Mouse (Mus musculus) heart, embryonic 11.5 days (tissue): ENCODE measurements around the gene Galnt3. TPM values are rescaled to one million over a fixed set of nuclear protein-coding genes. Genes with fewer than 3 reads are reported as not detected.

Source experiments
- ATAC-seq: fragments of 200-750 bp; cut with Nextera tagmentation; replicated peaks from 2 replicates; pipeline ENCODE4 v1.8.0; 2017; ENCODE audit warnings: moderate library complexity; ENCODE audit not compliant: insufficient number of reproducible peaks, low FRiP score, low TSS enrichment
- H3K27ac ChIP-seq: fragments of 300-500 bp; sonication (generic); 2 replicates; pipeline ENCODE4 v1.5.1; 2014; ENCODE audit warnings: mild to moderate bottlenecking, low read depth, low read length
- H3K27me3 ChIP-seq: fragments of 300-500 bp; sonication (generic); 2 replicates; pipeline ENCODE4 v1.6.1; 2014; ENCODE audit warnings: mild to moderate bottlenecking, low read length, mixed read lengths; ENCODE audit not compliant: control insufficient read depth, insufficient read depth
- H3K36me3 ChIP-seq: fragments of 300-500 bp; sonication (generic); 2 replicates; pipeline ENCODE4 v1.6.1; 2014; ENCODE audit warnings: mild to moderate bottlenecking, low read length, moderate library complexity, mixed read lengths; ENCODE audit not compliant: control insufficient read depth, insufficient read depth
- H3K4me1 ChIP-seq: fragments of 300-500 bp; sonication (generic); 2 replicates; pipeline ENCODE4 v1.6.1; 2014; ENCODE audit warnings: low read length; ENCODE audit not compliant: control insufficient read depth, insufficient read depth
- H3K4me2 ChIP-seq: fragments of 300-500 bp; sonication (generic); 2 replicates; pipeline ENCODE4 v1.6.1; 2014; ENCODE audit warnings: mild to moderate bottlenecking, moderate library complexity
- H3K4me3 ChIP-seq: fragments of 300-500 bp; sonication (generic); 2 replicates; pipeline ENCODE4 v1.5.1; 2014; ENCODE audit warnings: low read depth, low read length
- H3K9ac ChIP-seq: fragments of 300-500 bp; sonication (generic); 2 replicates; pipeline ENCODE4 v1.6.1; 2014; ENCODE audit warnings: mild to moderate bottlenecking, low read depth, low read length, moderate library complexity
- H3K9me3 ChIP-seq: fragments of 300-500 bp; sonication (generic); replicated peaks from 2 replicates; pipeline ENCODE4 v1.6.1; 2016; ENCODE audit warnings: low read length; ENCODE audit not compliant: control insufficient read depth
- whole genome bisulfite sequencing: fragments of 180-500 bp; shearing (Covaris S2); extraction: QIAGEN DNeasy Blood & Tissue Kit; methylation state at CpG from one replicate; pipeline ENCODE4 v1.1.7; 2014; ENCODE audit not compliant: insufficient replicate concordance; 5-methylcytosine and 5-hydroxymethylcytosine counted together
- polyA plus RNA-seq: library from polyadenylated mRNA; unstranded; fragments of >200 nt; fragmentation: Nextera tagmentation; extraction: Ambion mirVana; gene quantifications from 2 replicates; pipeline ENCODE4 v1.2.1, GENCODE M21; 2014

Galnt3 gene
- 0.34 and 0.49 TPM in 2 replicates for polyA plus RNA-seq

DNA sequence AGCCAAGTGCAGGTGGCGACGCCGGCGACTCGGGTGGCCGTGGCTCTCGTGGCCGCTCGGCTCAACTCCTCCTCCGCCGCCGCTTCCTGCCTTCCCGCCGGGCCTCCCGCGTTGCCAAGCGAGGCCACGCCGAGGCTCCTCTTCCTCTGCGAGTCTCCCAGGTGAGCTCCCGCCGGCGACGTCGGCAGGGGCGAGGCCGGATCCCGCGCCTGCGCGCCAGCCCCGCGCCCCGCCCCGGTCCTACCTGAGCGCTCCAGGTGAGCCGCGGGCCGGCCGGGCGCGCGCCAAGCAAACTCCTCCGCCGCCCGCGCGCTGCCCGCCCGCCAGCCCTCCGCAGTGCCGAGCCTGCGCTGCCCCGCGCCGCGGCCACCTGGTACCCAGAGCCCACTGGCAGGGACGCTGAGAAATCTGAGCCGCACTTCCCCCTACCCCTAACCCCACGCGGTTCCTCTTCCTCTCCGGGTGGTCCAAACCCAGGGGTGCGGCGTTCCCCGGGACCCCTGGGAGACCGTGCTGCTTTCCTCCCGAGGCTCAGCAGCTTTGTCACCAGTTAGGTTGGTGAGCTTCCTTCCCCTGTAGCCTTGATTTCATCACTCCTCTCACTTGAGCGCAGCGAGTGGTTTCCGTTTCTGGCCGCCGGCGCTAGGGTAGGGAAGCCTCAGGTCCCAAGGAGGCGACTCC, at the start of gene Galnt3:
TSS of gene Galnt3 (minus strand) at position 404 of the 681 bp plus-strand sequence.
- Histone ChIP-seq H3K36me3 (no peaks in the 10 kb centered on the region), H3K9ac (no peak within 1 kb of the TSS), H3K9me3 (no peaks in the 10 kb centered on the region), H3K4me2 (peak within 1 kb of the TSS; percentile 99), H3K27ac (no peak within 1 kb of the TSS), H3K27me3 (peaks cover 31% of the 10 kb centered on the region), H3K4me1 (no peaks in the 10 kb centered on the region), H3K4me3 (peak within 1 kb of the TSS; percentile 66)
- under 1% methylated on average over 74 of the region's 74 CpGs for WGBS
- ATAC-seq, result 0 out of 2 replicates have a peak, but pooled peaks have one; percentile 18

DNA sequence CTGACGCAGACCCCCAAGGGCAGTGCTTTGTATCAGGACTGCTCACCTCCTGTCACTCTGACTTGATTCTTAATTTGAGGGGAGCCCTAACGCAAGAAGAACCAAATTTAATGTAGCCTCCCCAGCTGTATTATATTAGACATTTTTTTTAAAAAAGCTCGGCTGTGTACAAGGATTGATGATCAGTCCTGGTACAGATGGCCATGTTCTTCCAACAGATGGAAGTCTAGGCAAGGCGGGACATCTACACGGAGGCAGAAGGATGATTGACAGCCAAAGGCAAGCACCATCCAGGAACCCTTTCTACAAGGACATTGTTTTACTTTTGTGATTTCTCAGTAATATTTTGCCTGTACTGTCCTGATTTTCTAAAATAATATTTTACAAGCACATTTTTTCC, 48.3 kb upstream of the Galnt3 start:
- no peaks in the 10 kb centered on the region for H3K4me1 ChIP-seq
- H3K9me3 ChIP-seq, result no peaks in the 10 kb centered on the region
- no peaks in the 10 kb centered on the region for H3K27me3 ChIP-seq
- 80% methylated on average over 5 of the region's 5 CpGs for whole genome bisulfite sequencing
- ATAC-seq, result no peak
- H3K36me3 ChIP-seq, result no peaks in the 10 kb centered on the region
- no peak overlapping the region for H3K4me2 ChIP-seq
- no peak overlapping the region for H3K9ac ChIP-seq
- H3K27ac ChIP-seq, result no peak overlapping the region
- H3K4me3 ChIP-seq, result no peak overlapping the region

GRCm38 (mm10) chr2:66171643-66172042, 46.8 kb upstream of the Galnt3 start:
- no peaks in the 10 kb centered on the region for H3K4me1 ChIP-seq
- no peaks in the 10 kb centered on the region for H3K9me3 ChIP-seq
- H3K4me3 ChIP-seq, result no peak overlapping the region
- WGBS, result 96% methylated on average over 3 of the region's 3 CpGs
- no peak overlapping the region for H3K9ac ChIP-seq
- no peak for ATAC-seq
- H3K27ac ChIP-seq, result no peak overlapping the region
- H3K36me3 ChIP-seq, result no peaks in the 10 kb centered on the region
- H3K27me3 ChIP-seq, result no peaks in the 10 kb centered on the region
- no peak overlapping the region for H3K4me2 ChIP-seq

- Histone ChIP-seq H3K27me3 (no peaks in the 10 kb centered on the region), H3K4me3 (no peak overlapping the region), H3K9me3 (no peaks in the 10 kb centered on the region), H3K27ac (no peak overlapping the region), H3K4me1 (no peaks in the 10 kb centered on the region), H3K36me3 (no peaks in the 10 kb centered on the region), H3K4me2 (no peak overlapping the region), H3K9ac (no peak overlapping the region)
- no peak for ATAC-seq
- WGBS, result 31% methylated on average over 11 of the region's 11 CpGs
Measured at GRCm38 (mm10) chr2:66170721-66171120, 45.9 kb upstream of the Galnt3 start.

- H3K27me3 ChIP-seq, result no peaks in the 10 kb centered on the region
- no peaks in the 10 kb centered on the region for H3K36me3 ChIP-seq
- no peaks in the 10 kb centered on the region for H3K4me1 ChIP-seq
- H3K4me3 ChIP-seq, result no peak overlapping the region
- ATAC-seq, result no peak
- H3K9me3 ChIP-seq, result no peaks in the 10 kb centered on the region
- H3K27ac ChIP-seq, result no peak overlapping the region
- H3K4me2 ChIP-seq, result no peak overlapping the region
- H3K9ac ChIP-seq, result no peak overlapping the region
- 89% methylated on average over 8 of the region's 8 CpGs for WGBS
Measured at GRCm38 (mm10) chr2:66165025-66165424, 40.2 kb upstream of the Galnt3 start.

DNA sequence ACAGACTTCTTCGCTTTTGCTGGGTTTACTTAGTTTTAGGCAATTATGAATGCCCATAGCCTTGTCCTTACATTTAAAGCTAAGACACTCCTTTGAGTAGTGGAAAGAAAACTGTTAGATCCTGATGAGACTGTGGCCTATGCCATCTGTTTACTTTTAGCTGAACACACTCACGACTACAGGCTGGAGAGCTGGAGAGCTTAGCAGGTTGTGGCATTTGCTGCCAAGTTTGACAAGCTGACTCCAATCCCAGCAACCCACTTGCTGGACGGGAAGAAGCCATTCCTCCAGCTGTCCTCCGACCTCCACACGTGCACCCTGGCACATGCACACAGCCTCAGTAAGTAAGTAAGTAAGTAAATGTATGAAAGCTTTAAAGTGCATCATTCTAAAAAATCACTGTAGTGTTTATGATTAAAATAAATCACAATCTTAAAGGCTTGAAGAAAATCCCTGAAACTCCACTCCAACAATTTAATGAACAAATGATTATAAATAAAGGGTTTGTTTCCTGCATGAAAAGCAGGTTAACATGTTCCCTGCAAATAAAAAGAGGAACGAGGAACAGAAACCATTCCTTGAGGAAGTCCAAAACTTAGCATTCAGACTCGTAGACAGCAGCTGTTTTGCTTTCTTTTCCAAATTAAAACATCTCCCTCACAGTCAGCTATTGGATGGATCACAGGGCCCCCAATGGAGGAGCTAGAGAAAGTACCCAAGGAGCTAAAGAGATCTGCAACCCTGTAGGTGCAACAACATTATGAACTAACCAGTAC, 33.5 kb upstream of the Galnt3 start:
- Histone ChIP-seq H3K27me3 (no peaks in the 10 kb centered on the region), H3K4me3 (no peak overlapping the region), H3K9me3 (no peaks in the 10 kb centered on the region), H3K9ac (no peak overlapping the region), H3K27ac (no peak overlapping the region), H3K36me3 (no peaks in the 10 kb centered on the region), H3K4me1 (no peaks in the 10 kb centered on the region), H3K4me2 (no peak overlapping the region)
- WGBS, result 61% methylated on average over 7 of the region's 7 CpGs
- ATAC-seq, result no peak

GRCm38 (mm10) chr2:66151436-66151835, 26.6 kb upstream of the Galnt3 start:
- H3K4me3 ChIP-seq, result no peak overlapping the region
- 71% methylated on average over 2 of the region's 2 CpGs for WGBS

GRCm38 (mm10) chr2:66150531-66150930, 25.7 kb upstream of the Galnt3 start:
- Histone ChIP-seq H3K4me3 (no peak overlapping the region), H3K27ac (no peak overlapping the region), H3K9ac (no peak overlapping the region), H3K4me1 (no peaks in the 10 kb centered on the region), H3K27me3 (no peaks in the 10 kb centered on the region), H3K36me3 (no peaks in the 10 kb centered on the region), H3K9me3 (no peaks in the 10 kb centered on the region), H3K4me2 (no peak overlapping the region)
- 42% methylated on average over 3 of the region's 3 CpGs for WGBS
- ATAC-seq, result no peak

More at GRCm38 (mm10) chr2:66151436-66151835, 26.6 kb upstream of the Galnt3 start:
- no peak overlapping the region for H3K9ac ChIP-seq
- ATAC-seq, result no peak
- no peaks in the 10 kb centered on the region for H3K36me3 ChIP-seq
- H3K9me3 ChIP-seq, result no peaks in the 10 kb centered on the region
- H3K4me2 ChIP-seq, result no peak overlapping the region
- H3K27ac ChIP-seq, result no peak overlapping the region
- no peaks in the 10 kb centered on the region for H3K27me3 ChIP-seq
- H3K4me1 ChIP-seq, result no peaks in the 10 kb centered on the region
